Mouse (Mus musculus) MEL (cell line): ENCODE results near the gene Adh4. TPM values are rescaled to one million over a fixed set of nuclear protein-coding genes. Genes with fewer than 3 reads are reported as not detected.

Experiments
- DNase-seq: peaks from one replicate; pipeline ENCODE4 v3.0.0; 2011; ENCODE audit warnings: low read depth, low spot score
- H3K27ac ChIP-seq: 2 replicates; pipeline ENCODE4 v1.5.1; 2012; ENCODE audit warnings: low read depth, mild to moderate bottlenecking, control low read depth, low read length, moderate library complexity; ENCODE audit not compliant: control insufficient read depth
- H3K27me3 ChIP-seq, 2 experiments: fragments of 150-350 bp in 1 of 2; sonication (generic) in 1 of 2; 2 replicates each; pipeline ENCODE4 v1.6.1; 2012; ENCODE audit warnings: low read length in 2 of 2, mild to moderate bottlenecking in 2 of 2, improper control_type of control experiment in 1 of 2, moderate library complexity in 1 of 2; ENCODE audit not compliant: insufficient read depth in 2 of 2, control insufficient read depth in 1 of 2
- H3K36me3 ChIP-seq, 2 experiments: 2 replicates each; pipeline ENCODE4 v1.6.1; 2012 to 2014; ENCODE audit warnings: low read length in 2 of 2, improper control_type of control experiment in 1 of 2, inconsistent platforms in 1 of 2, mild to moderate bottlenecking in 1 of 2; ENCODE audit not compliant: insufficient read depth in 2 of 2, control insufficient read depth in 1 of 2
- H3K4me1 ChIP-seq, 2 experiments: fragments of 150-350 bp in 1 of 2; sonication (generic) in 1 of 2; 2 replicates each; pipeline ENCODE4 v1.6.1; 2012; ENCODE audit warnings: low read length in 2 of 2, improper control_type of control experiment in 1 of 2, mild to moderate bottlenecking in 1 of 2; ENCODE audit not compliant: insufficient read depth in 2 of 2, control insufficient read depth in 1 of 2
- H3K4me3 ChIP-seq, 2 experiments: fragments of 150-350 bp in 1 of 2; sonication (generic) in 1 of 2; 2 replicates each; pipeline ENCODE4 v1.5.1; 2012; ENCODE audit warnings: low read depth in 2 of 2, low read length in 2 of 2, mild to moderate bottlenecking in 2 of 2, moderate library complexity in 2 of 2, control low read depth in 1 of 2, improper control_type of control experiment in 1 of 2; ENCODE audit not compliant: control insufficient read depth in 1 of 2, insufficient read depth in 1 of 2
- H3K79me2 ChIP-seq: 2 replicates; pipeline ENCODE4 v1.6.1; 2012; ENCODE audit warnings: mild to moderate bottlenecking, low read length, moderate library complexity; ENCODE audit not compliant: control insufficient read depth, poor library complexity, insufficient read depth
- H3K9ac ChIP-seq: 2 replicates; pipeline ENCODE4 v1.6.1; 2012; ENCODE audit warnings: low read depth, mild to moderate bottlenecking, control low read depth, low read length, moderate library complexity; ENCODE audit not compliant: control insufficient read depth, poor library complexity, severe bottlenecking
- H3K9me3 ChIP-seq: fragments of 150-350 bp; sonication (generic); replicated peaks from 2 replicates; pipeline ENCODE4 v1.6.1; 2012; ENCODE audit warnings: mild to moderate bottlenecking, low read length, improper control_type of control experiment, moderate library complexity; ENCODE audit not compliant: insufficient read depth
- BHLHE40 ChIP-seq: IDR thresholded peaks from 2 replicates; pipeline ENCODE4 v1.6.1; 2012; ENCODE audit warnings: low read depth, mild to moderate bottlenecking, inconsistent platforms, low read length, improper control_type of control experiment, borderline replicate concordance
- CTCF ChIP-seq, 3 experiments: IDR thresholded peaks in 2 of 3; conservative IDR thresholded peaks in 1 of 3; 2 replicates each; pipeline ENCODE4 v1.5.1; 2011 to 2012; ENCODE audit warnings: low read length in 3 of 3, low read depth in 2 of 3, mild to moderate bottlenecking in 2 of 3, improper control_type of control experiment in 1 of 3, inconsistent platforms in 1 of 3, mixed read lengths in 1 of 3, moderate library complexity in 1 of 3; ENCODE audit not compliant: control insufficient read depth in 1 of 3, insufficient read depth in 1 of 3, poor library complexity in 1 of 3, severe bottlenecking in 1 of 3
- E2F4 ChIP-seq: IDR thresholded peaks from 2 replicates; pipeline ENCODE4 v1.6.1; 2011; ENCODE audit warnings: low read depth, low read length, improper control_type of control experiment, borderline replicate concordance
- MEF2A ChIP-seq: IDR thresholded peaks from 2 replicates; pipeline ENCODE4 v1.6.1; 2014; ENCODE audit warnings: low read depth, mild to moderate bottlenecking, inconsistent platforms, low read length, improper control_type of control experiment; ENCODE audit not compliant: poor library complexity, insufficient replicate concordance, severe bottlenecking; ENCODE audit errors: extremely low read depth
- MYC ChIP-seq: IDR thresholded peaks from 2 replicates; pipeline ENCODE4 v1.6.1; 2011; ENCODE audit warnings: low read depth, mild to moderate bottlenecking, low read length, improper control_type of control experiment, moderate library complexity
- NELFE ChIP-seq: IDR thresholded peaks from 2 replicates; pipeline ENCODE4 v1.6.1; 2011; ENCODE audit warnings: low read depth, low read length, improper control_type of control experiment
- POLR2AphosphoS5 ChIP-seq: IDR thresholded peaks from 2 replicates; pipeline ENCODE4 v1.6.1; 2012; ENCODE audit warnings: low read depth, borderline replicate concordance, mild to moderate bottlenecking, inconsistent platforms, low read length, moderate library complexity, mixed read lengths
- RAD21 ChIP-seq: IDR thresholded peaks from 2 replicates; pipeline ENCODE4 v1.6.1; 2011; ENCODE audit warnings: mild to moderate bottlenecking, low read depth, low read length, improper control_type of control experiment
- RCOR1 ChIP-seq: IDR thresholded peaks from 2 replicates; pipeline ENCODE4 v1.6.1; 2012; ENCODE audit warnings: low read depth, mild to moderate bottlenecking, inconsistent platforms, low read length, improper control_type of control experiment
- TBP ChIP-seq: IDR thresholded peaks from 2 replicates; pipeline ENCODE4 v1.8.0; 2011; ENCODE audit warnings: low read depth, low read length, improper control_type of control experiment
- TCF12 ChIP-seq: IDR thresholded peaks from 2 replicates; pipeline ENCODE4 v1.6.1; 2014; ENCODE audit warnings: low read depth, mild to moderate bottlenecking, inconsistent platforms, low read length, improper control_type of control experiment, moderate library complexity
- USF2 ChIP-seq, 2 experiments: IDR thresholded peaks; 2 replicates each; pipeline ENCODE4 v1.6.1; 2011 to 2012; ENCODE audit warnings: improper control_type of control experiment in 2 of 2, low read length in 2 of 2, borderline replicate concordance in 1 of 2, inconsistent platforms in 1 of 2, low read depth in 1 of 2, mild to moderate bottlenecking in 1 of 2; ENCODE audit not compliant: insufficient read depth in 1 of 2
- ZC3H11A ChIP-seq: IDR thresholded peaks from 2 replicates; pipeline ENCODE4 v1.6.1; 2012; ENCODE audit warnings: low read depth, mild to moderate bottlenecking, inconsistent platforms, low read length, improper control_type of control experiment
- ZKSCAN1 ChIP-seq: IDR thresholded peaks from 2 replicates; pipeline ENCODE4 v1.6.1; 2012; ENCODE audit warnings: low read depth, mild to moderate bottlenecking, inconsistent platforms, low read length, improper control_type of control experiment, moderate library complexity
- polyA plus RNA-seq, 2 experiments: library from polyadenylated mRNA; stranded (reverse) in 1 of 2; unstranded in 1 of 2; fragments of >175 nt in 1 of 2; fragments of >200 nt in 1 of 2; gene quantifications; 2 replicates each; pipeline versions ENCODE4 v1.2.1 to v1.2.4; 2012; ENCODE audit warnings: low replicate concordance in 2 of 2, low read depth in 1 of 2; ENCODE audit not compliant: insufficient read length in 2 of 2, insufficient read depth in 1 of 2, missing spikeins in 1 of 2
- total RNA-seq: library from RNA; depleted of rRNA; stranded (reverse); fragments of 300-350 nt; gene quantifications from 2 replicates; pipeline ENCODE4 v1.2.3, GENCODE M21; 2012

Adh4 gene
- total and polyA plus RNA-seq, 3 experiments, result not detected

- Histone ChIP-seq H3K27me3 (no peaks in the 10 kb centered on the region), H3K4me1 (no peaks in the 10 kb centered on the region), H3K79me2 (no peaks in the 10 kb centered on the region), H3K36me3 (peaks cover 0 to 37% of the 10 kb centered on the region in 2 experiments; a peak in 2 of 4 replicates), H3K4me3 (no peak overlapping the region), H3K27ac (no peak overlapping the region), H3K9ac (no peak overlapping the region), H3K9me3 (no peaks in the 10 kb centered on the region)
- DNase-seq, result no peak
- no peak for TF ChIP-seq TCF12
- no peak for TF ChIP-seq NELFE
- TF ChIP-seq RCOR1, result no peak
- TF ChIP-seq POLR2AphosphoS5, result no peak
- no peak for TF ChIP-seq E2F4
- TF ChIP-seq MEF2A, result no peak
- TF ChIP-seq USF2 (IDR thresholded peaks at IDR 0.05; ENCODE audit: borderline replicate concordance in 1 of 2, insufficient read depth in 1 of 2, low read depth in 1 of 2, low read length in 2 of 2), result no peak
Measured at GRCm38 (mm10) chr3:138458441-138458840, 43.2 kb downstream of the Adh4 start.

DNA sequence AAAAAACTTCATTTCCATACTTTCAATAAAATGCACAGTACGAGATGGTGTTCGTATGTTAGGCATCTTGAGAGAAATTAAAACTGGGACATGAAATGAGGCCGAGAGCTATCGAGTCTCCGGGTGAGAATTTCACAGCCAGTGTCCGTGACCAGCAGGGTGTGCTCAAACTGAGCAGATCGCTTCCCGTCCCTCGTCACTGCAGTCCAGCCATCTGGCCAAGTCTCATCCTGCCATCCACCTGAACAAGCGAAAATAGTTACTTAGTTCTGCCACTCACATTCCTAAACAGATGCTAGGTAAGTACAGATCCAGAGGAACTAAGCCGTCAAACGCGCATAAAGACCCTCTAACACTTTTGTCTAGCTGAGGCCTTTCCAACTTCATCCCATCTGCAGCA lies 45.0 kb downstream of the Adh4 start:
- H3K9ac ChIP-seq, result no peak overlapping the region
- H3K27me3 ChIP-seq, result no peaks in the 10 kb centered on the region
- no peaks in the 10 kb centered on the region for H3K79me2 ChIP-seq
- H3K9me3 ChIP-seq, result no peaks in the 10 kb centered on the region
- TF ChIP-seq RAD21, result peak; percentile 1
- TF ChIP-seq TBP, result no peak
- no peak for TF ChIP-seq MYC
- peak in 2 of 3 experiments; percentile 8 to 13; a peak in 1 of 6 replicates for TF ChIP-seq CTCF (IDR thresholded peaks at IDR 0.05 in 2 of 3, conservative IDR thresholded peaks at IDR 0.05 in 1 of 3; ENCODE audit: control insufficient read depth in 1 of 3, insufficient read depth in 1 of 3, low read depth in 2 of 3, low read length in 3 of 3, poor library complexity in 1 of 3, severe bottlenecking in 1 of 3)
- no peak for TF ChIP-seq ZKSCAN1
- TF ChIP-seq BHLHE40, result no peak
- H3K4me3 ChIP-seq, result no peak overlapping the region
- H3K4me1 ChIP-seq, result no peaks in the 10 kb centered on the region
- no peak for DNase-seq
- peaks cover 0 to 40% of the 10 kb centered on the region in 2 experiments; a peak in 2 of 4 replicates for H3K36me3 ChIP-seq
- no peak overlapping the region for H3K27ac ChIP-seq

DNA sequence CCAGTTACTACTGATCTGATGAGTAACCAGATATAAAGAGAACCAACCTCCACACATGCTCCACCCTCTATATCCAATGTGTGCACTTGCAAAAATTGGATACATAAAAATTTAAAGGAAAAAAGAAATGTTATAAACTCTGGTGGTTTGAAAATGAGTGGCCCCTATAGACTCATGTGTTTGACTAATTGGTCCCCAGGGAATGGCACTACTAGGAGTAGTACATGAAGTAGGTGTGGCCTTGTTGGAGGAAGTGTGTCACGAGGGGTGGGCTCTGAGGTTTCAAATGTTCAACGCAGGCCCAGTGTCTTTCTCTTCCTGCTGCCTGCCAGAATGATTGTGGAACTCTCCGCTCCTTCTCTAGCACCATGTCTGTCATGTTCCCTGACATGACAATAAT lies 46.6 kb downstream of the Adh4 start:
- Histone ChIP-seq H3K36me3 (peaks cover 0 to 42% of the 10 kb centered on the region in 2 experiments; a peak in 2 of 4 replicates), H3K79me2 (no peaks in the 10 kb centered on the region), H3K4me1 (no peaks in the 10 kb centered on the region), H3K4me3 (no peak overlapping the region), H3K9ac (no peak overlapping the region), H3K27me3 (no peaks in the 10 kb centered on the region), H3K9me3 (no peaks in the 10 kb centered on the region), H3K27ac (no peak overlapping the region)
- DNase-seq, result no peak
- TF ChIP-seq ZC3H11A, result no peak
